Mouse (Mus musculus) limb, embryonic 11.5 days (tissue): ENCODE measurements around the gene Ppp2r5c. TPM values are rescaled to one million over a fixed set of nuclear protein-coding genes. Genes with fewer than 3 reads are reported as not detected.

ENCODE experiments used
- ATAC-seq: fragments of 200-750 bp; cut with Nextera tagmentation; 2 replicates; pipeline ENCODE4 v1.8.0; 2017; ENCODE audit warnings: low read depth; ENCODE audit not compliant: insufficient number of reproducible peaks, low FRiP score, low TSS enrichment
- DNase-seq: peaks from one replicate; pipeline ENCODE4 v3.0.0-alpha.2; 2015; ENCODE audit warnings: low spot score
- H3K27ac ChIP-seq: fragments of 300-500 bp; sonication (generic); replicated peaks from 2 replicates; pipeline ENCODE4 v1.5.1; 2014; ENCODE audit warnings: low read depth, mild to moderate bottlenecking, low read length
- H3K27me3 ChIP-seq: fragments of 300-500 bp; sonication (generic); 2 replicates; pipeline ENCODE4 v1.6.1; 2014; ENCODE audit warnings: mild to moderate bottlenecking, low read length, mixed read lengths; ENCODE audit not compliant: control insufficient read depth, insufficient read depth
- H3K36me3 ChIP-seq: fragments of 300-500 bp; sonication (generic); 2 replicates; pipeline ENCODE4 v1.6.1; 2014; ENCODE audit warnings: mild to moderate bottlenecking, low read length, moderate library complexity, mixed read lengths; ENCODE audit not compliant: control insufficient read depth, insufficient read depth
- H3K4me1 ChIP-seq: fragments of 300-500 bp; sonication (generic); 2 replicates; pipeline ENCODE4 v1.6.1; 2014; ENCODE audit warnings: low read length, mixed read lengths; ENCODE audit not compliant: control insufficient read depth, insufficient read depth
- H3K4me2 ChIP-seq: fragments of 300-500 bp; sonication (generic); 2 replicates; pipeline ENCODE4 v1.6.1; 2014; ENCODE audit warnings: low read depth, mild to moderate bottlenecking, moderate library complexity; ENCODE audit not compliant: severe bottlenecking
- H3K4me3 ChIP-seq: fragments of 300-500 bp; sonication (generic); 2 replicates; pipeline ENCODE4 v1.5.1; 2014; ENCODE audit warnings: low read depth, low read length
- H3K9ac ChIP-seq: fragments of 300-500 bp; sonication (generic); 2 replicates; pipeline ENCODE4 v1.6.1; 2014; ENCODE audit warnings: mild to moderate bottlenecking, low read length
- H3K9me3 ChIP-seq: fragments of 300-500 bp; sonication (generic); 2 replicates; pipeline ENCODE4 v1.6.1; 2016; ENCODE audit warnings: low read length; ENCODE audit not compliant: control insufficient read depth
- WGBS: fragments of 180-500 bp; shearing (Covaris S2); extraction: QIAGEN DNeasy Blood & Tissue Kit; methylation state at CpG from one replicate; pipeline ENCODE4 v1.1.7; 2014; 5-methylcytosine and 5-hydroxymethylcytosine counted together
- polyA plus RNA-seq: library from polyadenylated mRNA; unstranded; fragments of >200 nt; fragmentation: Nextera tagmentation; extraction: Ambion mirVana; gene quantifications from 2 replicates; pipeline ENCODE4 v1.2.1, GENCODE M21; 2014

Ppp2r5c gene
- polyA plus RNA-seq, 1 experiment from 2014 or later: 158 TPM

DNA sequence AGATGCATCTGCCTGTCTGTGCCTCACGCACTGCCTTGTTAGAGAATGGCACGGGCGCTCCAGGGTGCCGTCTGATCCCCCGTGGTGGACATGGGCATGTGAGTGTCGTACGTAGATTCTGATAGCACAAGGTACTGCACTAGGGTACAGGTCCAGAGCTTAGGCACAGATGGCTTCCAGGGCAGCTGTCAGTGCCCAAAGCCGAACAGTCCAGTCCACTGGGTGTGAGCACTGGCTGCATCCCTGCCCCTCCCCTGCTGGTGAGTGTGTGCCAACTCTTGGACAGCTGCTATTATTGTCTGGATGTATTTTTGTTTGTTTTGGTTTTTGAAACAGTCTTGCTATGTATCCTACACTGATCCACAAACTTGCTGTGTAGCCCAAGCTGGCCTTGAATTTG is 68.8 kb downstream of the Ppp2r5c start:
- Histone ChIP-seq H3K9me3 (no peaks in the 10 kb centered on the region), H3K4me3 (no peak overlapping the region), H3K36me3 (peaks cover 5% of the 10 kb centered on the region; the same call in 1 of the 2 replicates), H3K27me3 (no peaks in the 10 kb centered on the region), H3K4me2 (no peak overlapping the region), H3K4me1 (no peaks in the 10 kb centered on the region), H3K9ac (no peak overlapping the region), H3K27ac (no peak overlapping the region)
- 93% methylated on average over 8 of the region's 8 CpGs for WGBS
- ATAC-seq (no peak), DNase-seq (no peak)

DNA sequence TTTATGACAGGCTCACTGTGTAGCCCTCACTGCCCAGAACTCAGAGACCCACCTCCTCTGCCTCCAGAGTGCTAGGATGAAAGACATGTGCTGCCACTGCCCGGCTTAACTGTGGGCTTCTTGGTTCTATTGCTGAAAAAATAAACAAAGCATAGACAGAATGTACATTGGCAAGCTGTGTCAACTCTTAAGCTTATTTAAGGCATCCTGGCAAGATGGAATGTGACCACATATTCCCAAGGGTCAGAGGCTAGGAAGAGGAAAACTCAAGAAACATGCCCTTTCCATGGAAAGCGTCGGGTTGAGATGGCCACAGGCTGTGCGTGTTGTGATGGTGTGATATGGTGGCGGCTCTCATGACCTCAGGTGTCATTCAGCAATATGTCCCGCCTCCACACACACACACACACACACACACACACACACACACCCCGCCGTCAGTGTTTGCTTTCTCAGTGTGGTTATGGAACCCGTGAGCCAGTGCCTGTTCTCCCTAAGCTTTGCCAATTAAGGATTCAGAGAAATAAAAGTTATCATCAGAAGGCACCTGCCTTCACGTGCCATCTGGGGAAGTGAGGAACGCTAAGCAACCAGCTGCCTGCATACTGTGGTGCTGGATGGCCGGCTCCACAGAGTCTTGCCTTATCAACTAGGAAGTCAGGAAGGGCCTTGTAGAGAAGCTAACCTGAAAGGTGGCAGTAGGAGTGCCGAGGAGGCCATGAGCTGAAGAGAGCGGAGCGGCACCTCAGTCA is 73.5 kb downstream of the Ppp2r5c start:
- H3K27ac ChIP-seq: no peak overlapping the region
- H3K4me1 ChIP-seq: no peaks in the 10 kb centered on the region
- WGBS: 92% methylated on average over 15 of the region's 15 CpGs
- no peak overlapping the region for H3K4me3 ChIP-seq
- H3K4me2 ChIP-seq: no peak overlapping the region
- ATAC-seq: no peak
- no peak for DNase-seq
- no peaks in the 10 kb centered on the region for H3K27me3 ChIP-seq
- no peak overlapping the region for H3K9ac ChIP-seq
- peaks cover 15% of the 10 kb centered on the region for H3K36me3 ChIP-seq
- H3K9me3 ChIP-seq: no peaks in the 10 kb centered on the region

DNA sequence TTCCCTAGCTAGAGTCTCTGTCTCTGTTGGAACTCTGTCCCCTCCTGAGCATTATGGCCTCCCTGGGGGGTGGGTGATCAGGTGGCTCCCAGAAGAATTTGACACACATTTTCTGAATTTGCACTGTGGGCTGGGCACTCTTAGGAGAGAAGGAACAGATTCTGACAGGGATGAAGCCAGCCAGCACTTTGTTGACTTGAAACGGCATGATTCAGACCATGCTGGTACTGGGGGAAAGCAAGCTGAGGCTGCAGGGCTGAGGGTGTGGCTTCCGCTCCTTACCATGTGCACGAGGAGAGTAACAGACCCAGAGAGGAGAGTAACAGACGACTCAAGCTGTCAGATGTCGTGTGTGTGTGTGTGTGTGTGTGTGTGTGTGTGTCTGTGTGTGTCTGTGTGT is 76.6 kb downstream of the Ppp2r5c start:
- WGBS: 92% methylated on average over 5 of the region's 5 CpGs
- ATAC-seq (no peak), DNase-seq (no peak)
- H3K36me3 ChIP-seq: peaks cover 9% of the 10 kb centered on the region
- no peak overlapping the region for H3K27ac ChIP-seq
- H3K27me3 ChIP-seq: no peaks in the 10 kb centered on the region
- H3K4me2 ChIP-seq: no peak overlapping the region
- H3K9ac ChIP-seq: no peak overlapping the region
- no peak overlapping the region for H3K4me3 ChIP-seq
- H3K4me1 ChIP-seq: no peaks in the 10 kb centered on the region
- no peaks in the 10 kb centered on the region for H3K9me3 ChIP-seq

DNA sequence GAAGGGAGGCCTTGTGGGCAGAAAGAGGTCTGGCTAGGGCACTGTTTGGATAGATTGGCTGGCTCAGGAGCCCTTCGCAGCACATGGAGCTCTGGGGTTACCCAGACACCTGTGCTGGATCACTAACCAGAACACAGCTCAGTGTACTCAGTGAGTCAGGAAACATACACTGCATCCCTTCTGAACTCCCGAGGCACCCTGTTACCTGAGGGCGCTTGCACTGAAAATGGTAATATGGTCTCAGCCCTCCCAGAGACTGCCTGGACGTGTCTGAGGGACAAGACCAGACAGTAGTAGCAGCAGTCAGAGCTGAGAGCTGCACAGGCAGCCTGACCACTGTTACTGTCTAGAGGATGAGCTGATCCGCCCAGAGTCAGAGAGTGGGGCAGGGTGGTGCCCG is 85.8 kb downstream of the Ppp2r5c start:
- peaks cover 5% of the 10 kb centered on the region; the same call in 1 of the 2 replicates for H3K4me1 ChIP-seq
- no peaks in the 10 kb centered on the region for H3K36me3 ChIP-seq
- no peak overlapping the region for H3K27ac ChIP-seq
- no peak for DNase-seq
- H3K4me3 ChIP-seq: no peak overlapping the region
- no peak overlapping the region for H3K4me2 ChIP-seq
- no peak for ATAC-seq
- WGBS: 86% methylated on average over 6 of the region's 6 CpGs
- H3K27me3 ChIP-seq: no peaks in the 10 kb centered on the region; the same call in 1 of the 2 replicates
- H3K9me3 ChIP-seq: no peaks in the 10 kb centered on the region
- no peak overlapping the region for H3K9ac ChIP-seq

DNA sequence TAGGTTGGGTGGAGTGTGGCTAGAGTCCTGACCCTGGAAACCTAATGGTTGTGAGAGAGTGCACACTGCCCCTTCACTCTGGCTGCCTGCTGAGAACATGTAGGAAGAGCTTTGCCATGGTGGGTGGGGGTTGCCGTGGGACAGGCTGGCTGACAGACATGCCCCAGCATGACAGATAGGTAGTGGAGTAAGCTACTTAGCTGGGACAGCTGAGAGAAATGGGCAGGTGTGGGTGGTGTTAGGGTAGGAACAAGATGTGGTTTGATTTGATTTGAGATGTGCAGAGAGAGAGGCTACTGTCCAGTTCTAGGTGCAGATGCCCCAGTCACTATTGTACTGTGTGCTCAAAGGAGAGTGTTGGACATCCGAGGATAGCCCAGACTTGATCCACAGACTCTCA is 86.2 kb downstream of the Ppp2r5c start:
- WGBS: 92% methylated on average over 2 of the region's 2 CpGs
- no peak overlapping the region for H3K9ac ChIP-seq

DNA sequence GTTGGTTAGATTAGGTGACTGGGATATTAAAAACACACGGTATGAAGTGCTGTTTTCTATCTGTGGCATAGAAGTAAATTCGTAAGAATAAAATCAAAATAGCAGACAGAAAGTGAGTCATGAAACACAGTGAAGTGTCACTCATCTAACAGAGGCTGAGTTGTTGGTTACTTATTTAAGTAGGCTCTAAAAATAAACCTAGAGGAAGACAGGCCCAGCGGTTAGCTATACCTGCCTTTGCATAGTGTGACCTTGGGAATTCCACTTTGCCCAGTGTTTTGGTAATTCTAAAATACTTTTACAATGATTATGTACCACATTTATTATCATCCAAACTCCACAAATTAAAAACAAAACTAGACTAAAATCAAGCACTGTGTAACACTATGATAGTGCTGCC is 86.9 kb downstream of the Ppp2r5c start:
- DNase-seq: no peak
- Histone ChIP-seq H3K4me1 (peaks cover 5% of the 10 kb centered on the region; the same call in 1 of the 2 replicates), H3K9ac (no peak overlapping the region), H3K4me3 (no peak overlapping the region), H3K4me2 (no peak overlapping the region), H3K36me3 (no peaks in the 10 kb centered on the region), H3K27me3 (no peaks in the 10 kb centered on the region; the same call in 1 of the 2 replicates), H3K27ac (no peak overlapping the region), H3K9me3 (no peaks in the 10 kb centered on the region)
- no peak for ATAC-seq
- 87% methylated on average over 3 of the region's 3 CpGs for WGBS

More for the DNA sequence above, 86.2 kb downstream of the Ppp2r5c start:
- no peak overlapping the region for H3K4me2 ChIP-seq
- peaks cover 5% of the 10 kb centered on the region; the same call in 1 of the 2 replicates for H3K4me1 ChIP-seq
- no peaks in the 10 kb centered on the region for H3K36me3 ChIP-seq
- H3K27me3 ChIP-seq: no peaks in the 10 kb centered on the region; the same call in 1 of the 2 replicates
- H3K4me3 ChIP-seq: no peak overlapping the region
- H3K9me3 ChIP-seq: no peaks in the 10 kb centered on the region
- no peak for DNase-seq
- no peak for ATAC-seq
- H3K27ac ChIP-seq: no peak overlapping the region

DNA sequence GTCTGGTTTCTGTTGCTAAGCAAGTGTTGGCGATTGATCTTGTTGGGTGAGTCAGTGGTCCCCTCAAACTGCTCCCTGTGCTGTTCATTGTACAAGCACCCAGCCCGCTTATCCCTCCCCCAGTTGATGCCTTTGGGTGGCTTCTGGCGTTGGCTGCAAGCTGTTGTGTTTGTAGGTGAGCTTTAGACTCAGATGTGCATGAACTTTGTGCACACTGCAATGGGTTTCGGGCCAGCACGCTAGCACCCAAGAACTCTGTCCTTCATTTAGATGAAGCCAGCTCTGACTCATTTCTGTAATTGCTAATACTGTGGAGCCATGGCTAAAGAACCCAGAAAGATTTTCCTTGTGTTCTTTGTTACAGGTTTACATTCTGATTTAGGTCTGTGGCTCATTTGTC is 88.4 kb downstream of the Ppp2r5c start:
- whole genome bisulfite sequencing: 93% methylated on average over 5 of the region's 5 CpGs

DNA sequence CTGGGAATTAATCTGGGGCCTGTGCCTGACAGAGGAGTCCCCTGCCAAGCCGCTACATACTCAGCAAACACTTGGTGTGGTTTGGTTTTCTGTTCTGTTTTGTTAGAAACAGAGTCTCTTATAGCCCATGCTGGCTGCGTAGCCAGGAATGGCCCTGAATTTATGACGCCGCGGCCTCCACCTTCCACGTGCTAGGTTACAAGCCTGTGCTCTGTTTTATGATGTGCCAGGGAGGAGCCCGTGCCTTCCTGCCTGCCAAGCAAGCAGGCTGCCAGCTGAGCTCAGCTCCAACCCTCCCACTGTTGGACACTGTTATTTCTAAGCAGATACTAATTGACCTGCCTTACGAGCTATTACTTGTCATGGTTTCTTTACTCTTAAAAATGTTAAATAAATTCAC is 90.8 kb downstream of the Ppp2r5c start:
- no peak overlapping the region for H3K27ac ChIP-seq
- DNase-seq: peak; percentile 30
- 49% methylated on average over 8 of the region's 8 CpGs for WGBS
- no peak overlapping the region for H3K4me2 ChIP-seq
- H3K27me3 ChIP-seq: no peaks in the 10 kb centered on the region; the same call in 1 of the 2 replicates
- H3K9ac ChIP-seq: no peak overlapping the region
- peaks cover 5% of the 10 kb centered on the region; the same call in 1 of the 2 replicates for H3K4me1 ChIP-seq
- no peak overlapping the region for H3K4me3 ChIP-seq
- no peaks in the 10 kb centered on the region for H3K9me3 ChIP-seq
- no peaks in the 10 kb centered on the region for H3K36me3 ChIP-seq
- no peak for ATAC-seq

More for the DNA sequence above, 88.4 kb downstream of the Ppp2r5c start:
- Histone ChIP-seq H3K36me3 (no peaks in the 10 kb centered on the region), H3K4me1 (peaks cover 5% of the 10 kb centered on the region; the same call in 1 of the 2 replicates), H3K4me2 (no peak overlapping the region), H3K27ac (no peak overlapping the region), H3K4me3 (no peak overlapping the region), H3K27me3 (no peaks in the 10 kb centered on the region; the same call in 1 of the 2 replicates), H3K9me3 (no peaks in the 10 kb centered on the region), H3K9ac (no peak overlapping the region)
- no peak for ATAC-seq
- DNase-seq: no peak
